Mouse (Mus musculus): ENCODE measurements around the gene Gadd45a. TPM values are rescaled to one million over a fixed set of nuclear protein-coding genes. Genes with fewer than 3 reads are reported as not detected.
A peak's percentile ranks its signal among the peaks of the same experiment; 100 is the strongest.
"Not testable (repeated sequence)": the region's sequence is repeated elsewhere in the genome, so short reads cannot be mapped to it uniquely, and the experiment has no call there.

Gadd45a gene
- polyA plus RNA-seq, 1 experiment from 2014 or later, result 68.1 TPM

- H3K4me1 ChIP-seq (replicated peaks; ENCODE audit: control insufficient read depth, insufficient read depth, low read length), result no peaks in the 10 kb centered on the region
- H3K36me3 ChIP-seq (ENCODE audit: control insufficient read depth, insufficient read depth), result no peaks in the 10 kb centered on the region
- WGBS, result 67% methylated on average over 4 of the region's 4 CpGs
- TF ChIP-seq CTCF (IDR thresholded peaks at IDR 0.05; ENCODE audit: low read depth), result no peak
- H3K9me3 ChIP-seq (ENCODE audit: control insufficient read depth), result no peaks in the 10 kb centered on the region
- no peak overlapping the region for H3K9ac ChIP-seq (ENCODE audit: low read depth, low read length)
- no peaks in the 10 kb centered on the region for H3K27me3 ChIP-seq (replicated peaks; ENCODE audit: control insufficient read depth, insufficient read depth, low read length)
- H3K4me2 ChIP-seq (replicated peaks; ENCODE audit: low read depth), result no peak overlapping the region
- no peak overlapping the region for H3K27ac ChIP-seq (ENCODE audit: low read depth, low read length)
- H3K4me3 ChIP-seq (ENCODE audit: low read depth, low read length), result no peak overlapping the region
- ATAC-seq, result no peak
These were observed 3.7 kb upstream of the Gadd45a start for GRCm38 (mm10) chr6:67040904-67041410.

- Histone ChIP-seq H3K9ac (ENCODE audit: low read depth, low read length) (no peak overlapping the region), H3K4me3 (ENCODE audit: low read depth, low read length) (no peak overlapping the region), H3K27ac (ENCODE audit: low read depth, low read length) (no peak overlapping the region), H3K9me3 (ENCODE audit: control insufficient read depth) (no peaks in the 10 kb centered on the region), H3K4me1 (replicated peaks; ENCODE audit: control insufficient read depth, insufficient read depth, low read length) (no peaks in the 10 kb centered on the region), H3K27me3 (replicated peaks; ENCODE audit: control insufficient read depth, insufficient read depth, low read length) (no peaks in the 10 kb centered on the region), H3K4me2 (replicated peaks; ENCODE audit: low read depth) (no peak overlapping the region), H3K36me3 (ENCODE audit: control insufficient read depth, insufficient read depth) (no peaks in the 10 kb centered on the region; the same call in 1 of the 2 replicates)
- WGBS, result 98% methylated on average over 2 of the region's 3 CpGs
- TF ChIP-seq CTCF (IDR thresholded peaks at IDR 0.05; ENCODE audit: low read depth), result peak; percentile 36
- no peak for ATAC-seq
These were observed 1.7 kb upstream of the Gadd45a start for GRCm38 (mm10) chr6:67038964-67039363.

- Histone ChIP-seq H3K4me3 (ENCODE audit: low read depth, low read length) (peak overlapping the region; percentile 81), H3K9me3 (ENCODE audit: control insufficient read depth) (no peaks in the 10 kb centered on the region), H3K27ac (ENCODE audit: low read depth, low read length) (peak overlapping the region; percentile 97), H3K4me2 (replicated peaks; ENCODE audit: low read depth) (peak overlapping the region; percentile 74), H3K36me3 (ENCODE audit: control insufficient read depth, insufficient read depth) (no peaks in the 10 kb centered on the region; the same call in 1 of the 2 replicates), H3K4me1 (replicated peaks; ENCODE audit: control insufficient read depth, insufficient read depth, low read length) (no peaks in the 10 kb centered on the region), H3K9ac (ENCODE audit: low read depth, low read length) (peak overlapping the region; percentile 92), H3K27me3 (replicated peaks; ENCODE audit: control insufficient read depth, insufficient read depth, low read length) (no peaks in the 10 kb centered on the region)
- TF ChIP-seq CTCF (IDR thresholded peaks at IDR 0.05; ENCODE audit: low read depth), result peak; percentile 91
- under 1% methylated on average over 29 of the region's 29 CpGs for WGBS
- peak; percentile 84 for ATAC-seq
These were observed 873 bp downstream of the Gadd45a start for GRCm38 (mm10) chr6:67036356-67036811.

- H3K9me3 ChIP-seq (ENCODE audit: control insufficient read depth), result no peaks in the 10 kb centered on the region
- ATAC-seq, result no peak
- no peaks in the 10 kb centered on the region for H3K4me1 ChIP-seq (replicated peaks; ENCODE audit: control insufficient read depth, insufficient read depth, low read length)
- peak overlapping the region; percentile 81 for H3K4me3 ChIP-seq (ENCODE audit: low read depth, low read length)
- WGBS, result 16% methylated on average over 19 of the region's 19 CpGs
- H3K27ac ChIP-seq (ENCODE audit: low read depth, low read length), result peak overlapping the region; percentile 97
- no peak for TF ChIP-seq CTCF (IDR thresholded peaks at IDR 0.05; ENCODE audit: low read depth)
- H3K36me3 ChIP-seq (ENCODE audit: control insufficient read depth, insufficient read depth), result no peaks in the 10 kb centered on the region; the same call in 1 of the 2 replicates
- H3K27me3 ChIP-seq (replicated peaks; ENCODE audit: control insufficient read depth, insufficient read depth, low read length), result no peaks in the 10 kb centered on the region
- peak overlapping the region; percentile 74 for H3K4me2 ChIP-seq (replicated peaks; ENCODE audit: low read depth)
- peak overlapping the region; percentile 92 for H3K9ac ChIP-seq (ENCODE audit: low read depth, low read length)
These were observed 1.6 kb downstream of the Gadd45a start for GRCm38 (mm10) chr6:67035388-67036299.

- Histone ChIP-seq H3K36me3 (ENCODE audit: control insufficient read depth, insufficient read depth) (no peaks in the 10 kb centered on the region; the same call in 1 of the 2 replicates), H3K27ac (ENCODE audit: low read depth, low read length) (no peak overlapping the region), H3K9me3 (ENCODE audit: control insufficient read depth) (no peaks in the 10 kb centered on the region), H3K4me2 (replicated peaks; ENCODE audit: low read depth) (peak overlapping the region; percentile 40), H3K9ac (ENCODE audit: low read depth, low read length) (peak overlapping the region; percentile 34; the same call in 1 of the 2 replicates), H3K27me3 (replicated peaks; ENCODE audit: control insufficient read depth, insufficient read depth, low read length) (no peaks in the 10 kb centered on the region), H3K4me3 (ENCODE audit: low read depth, low read length) (peak overlapping the region; percentile 11; the same call in 1 of the 2 replicates), H3K4me1 (replicated peaks; ENCODE audit: control insufficient read depth, insufficient read depth, low read length) (no peaks in the 10 kb centered on the region)
- no peak for TF ChIP-seq CTCF (IDR thresholded peaks at IDR 0.05; ENCODE audit: low read depth)
- no peak for ATAC-seq
- WGBS, result 65% methylated on average over 7 of the region's 7 CpGs
These were observed 2.7 kb downstream of the Gadd45a start for GRCm38 (mm10) chr6:67034331-67035130.

DNA sequence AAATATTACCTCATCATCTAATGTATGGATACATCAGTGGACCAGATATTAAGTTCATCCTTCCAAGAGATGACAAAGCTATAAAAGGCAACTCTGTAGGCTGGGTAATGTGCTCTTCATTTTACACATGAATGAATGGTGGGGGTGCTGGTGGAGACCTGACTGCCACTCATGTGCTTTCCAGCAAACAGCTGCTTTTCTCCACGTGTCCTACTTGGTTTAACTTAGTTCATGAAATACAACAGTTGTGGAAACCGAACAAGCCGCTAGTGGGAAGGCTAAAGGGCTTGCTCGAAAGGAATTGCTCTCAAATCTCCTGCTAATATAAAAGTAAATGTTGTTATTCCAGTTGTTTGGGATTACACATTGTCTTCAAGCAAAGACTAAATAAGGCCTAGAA, 3.7 kb downstream of the Gadd45a start:
- H3K27ac ChIP-seq (ENCODE audit: low read depth, low read length), result no peak overlapping the region
- H3K9ac ChIP-seq (ENCODE audit: low read depth, low read length), result no peak overlapping the region
- H3K9me3 ChIP-seq (ENCODE audit: control insufficient read depth), result no peaks in the 10 kb centered on the region
- 70% methylated on average over 4 of the region's 4 CpGs for WGBS
- no peaks in the 10 kb centered on the region for H3K4me1 ChIP-seq (replicated peaks; ENCODE audit: control insufficient read depth, insufficient read depth, low read length)
- no peak for TF ChIP-seq CTCF (IDR thresholded peaks at IDR 0.05; ENCODE audit: low read depth)
- H3K27me3 ChIP-seq (replicated peaks; ENCODE audit: control insufficient read depth, insufficient read depth, low read length), result no peaks in the 10 kb centered on the region
- H3K4me3 ChIP-seq (ENCODE audit: low read depth, low read length), result no peak overlapping the region
- no peaks in the 10 kb centered on the region; the same call in 1 of the 2 replicates for H3K36me3 ChIP-seq (ENCODE audit: control insufficient read depth, insufficient read depth)
- H3K4me2 ChIP-seq (replicated peaks; ENCODE audit: low read depth), result no peak overlapping the region
- no peak for ATAC-seq

- not testable (repeated sequence) for H3K27me3 ChIP-seq (replicated peaks; ENCODE audit: control insufficient read depth, insufficient read depth, low read length)
- WGBS, result 87% methylated on average over 4 of the region's 4 CpGs
These were observed 4.3 kb downstream of the Gadd45a start for GRCm38 (mm10) chr6:67032972-67033371.

GRCm38 (mm10) chr6:67032551-67032950, 4.7 kb downstream of the Gadd45a start:
- ATAC-seq; H3K9ac ChIP-seq (ENCODE audit: low read depth, low read length); H3K27me3 ChIP-seq (replicated peaks; ENCODE audit: control insufficient read depth, insufficient read depth, low read length); H3K4me1 ChIP-seq (replicated peaks; ENCODE audit: control insufficient read depth, insufficient read depth, low read length); H3K9me3 ChIP-seq (ENCODE audit: control insufficient read depth); H3K27ac ChIP-seq (ENCODE audit: low read depth, low read length); H3K36me3 ChIP-seq (ENCODE audit: control insufficient read depth, insufficient read depth); H3K4me2 ChIP-seq (replicated peaks; ENCODE audit: low read depth); H3K4me3 ChIP-seq (ENCODE audit: low read depth, low read length): not testable (repeated sequence)

More at GRCm38 (mm10) chr6:67032972-67033371, 4.3 kb downstream of the Gadd45a start:
- H3K36me3 ChIP-seq (ENCODE audit: control insufficient read depth, insufficient read depth); H3K9ac ChIP-seq (ENCODE audit: low read depth, low read length); H3K4me2 ChIP-seq (replicated peaks; ENCODE audit: low read depth); H3K4me1 ChIP-seq (replicated peaks; ENCODE audit: control insufficient read depth, insufficient read depth, low read length); H3K27ac ChIP-seq (ENCODE audit: low read depth, low read length); H3K9me3 ChIP-seq (ENCODE audit: control insufficient read depth); ATAC-seq; H3K4me3 ChIP-seq (ENCODE audit: low read depth, low read length): not testable (repeated sequence)
